Mouse (Mus musculus) liver, embryonic 12.5 days (tissue): ENCODE data around the gene Gm5148. TPM values are rescaled to one million over a fixed set of nuclear protein-coding genes. Genes with fewer than 3 reads are reported as not detected.

Source experiments
- ATAC-seq: fragments of 200-750 bp; cut with Nextera tagmentation; 2 replicates; pipeline ENCODE4 v1.8.0; 2017; ENCODE audit warnings: moderate number of reproducible peaks, mild to moderate bottlenecking, moderate library complexity
- H3K27ac ChIP-seq: fragments of 300-500 bp; sonication (generic); 2 replicates; pipeline ENCODE4 v1.5.1; 2016; ENCODE audit warnings: mild to moderate bottlenecking
- H3K27me3 ChIP-seq: fragments of 300-500 bp; sonication (generic); replicated peaks from 2 replicates; pipeline ENCODE4 v1.6.1; 2016; ENCODE audit warnings: mild to moderate bottlenecking, moderate library complexity
- H3K36me3 ChIP-seq: fragments of 300-500 bp; sonication (generic); 2 replicates; pipeline ENCODE4 v1.6.1; 2016; ENCODE audit warnings: mild to moderate bottlenecking, moderate library complexity
- H3K4me1 ChIP-seq: fragments of 300-500 bp; sonication (generic); 2 replicates; pipeline ENCODE4 v1.6.1; 2016
- H3K4me2 ChIP-seq: fragments of 300-500 bp; sonication (generic); 2 replicates; pipeline ENCODE4 v1.6.1; 2016; ENCODE audit warnings: mild to moderate bottlenecking, moderate library complexity
- H3K4me3 ChIP-seq: fragments of 300-500 bp; sonication (generic); 2 replicates; pipeline ENCODE4 v1.5.1; 2016; ENCODE audit warnings: mild to moderate bottlenecking, moderate library complexity
- H3K9ac ChIP-seq: fragments of 300-500 bp; sonication (generic); 2 replicates; pipeline ENCODE4 v1.6.1; 2016; ENCODE audit warnings: mild to moderate bottlenecking, moderate library complexity
- H3K9me3 ChIP-seq: fragments of 300-500 bp; sonication (generic); replicated peaks from 2 replicates; pipeline ENCODE4 v1.6.1; 2016; ENCODE audit warnings: mild to moderate bottlenecking, moderate library complexity
- WGBS: fragments of 180-500 bp; shearing (Covaris S2); methylation state at CpG from one replicate; pipeline ENCODE4 v1.1.7; 2016; ENCODE audit not compliant: insufficient replicate concordance; 5-methylcytosine and 5-hydroxymethylcytosine counted together
- polyA plus RNA-seq: library from polyadenylated mRNA; unstranded; fragments of >200 nt; fragmentation: Nextera tagmentation; extraction: Ambion mirVana; gene quantifications from 2 replicates; pipeline ENCODE4 v1.2.1, GENCODE M21; 2016

Gm5148 gene
- polyA plus RNA-seq: 2.7 and 3.1 TPM in 2 replicates

GRCm38 (mm10) chr3:37724171-37724804 lies at the start of gene Gm5148:
Gene Gm5148, minus strand, starts transcription at chr3:37724490.
- Histone ChIP-seq H3K4me2 (peak within 1 kb of the TSS; percentile 60), H3K27me3 (peaks cover 63% of the 10 kb centered on the region), H3K4me3 (peak within 1 kb of the TSS; percentile 35), H3K4me1 (peaks cover 32% of the 10 kb centered on the region), H3K36me3 (no peaks in the 10 kb centered on the region), H3K27ac (peak within 1 kb of the TSS; percentile 21; the same call in 1 of the 2 replicates), H3K9me3 (no peaks in the 10 kb centered on the region), H3K9ac (peak within 1 kb of the TSS; percentile 15; the same call in 1 of the 2 replicates)
- ATAC-seq: peak; percentile 25; the same call in 1 of the 2 replicates
- 5% methylated on average over 24 of the region's 24 CpGs for WGBS

DNA sequence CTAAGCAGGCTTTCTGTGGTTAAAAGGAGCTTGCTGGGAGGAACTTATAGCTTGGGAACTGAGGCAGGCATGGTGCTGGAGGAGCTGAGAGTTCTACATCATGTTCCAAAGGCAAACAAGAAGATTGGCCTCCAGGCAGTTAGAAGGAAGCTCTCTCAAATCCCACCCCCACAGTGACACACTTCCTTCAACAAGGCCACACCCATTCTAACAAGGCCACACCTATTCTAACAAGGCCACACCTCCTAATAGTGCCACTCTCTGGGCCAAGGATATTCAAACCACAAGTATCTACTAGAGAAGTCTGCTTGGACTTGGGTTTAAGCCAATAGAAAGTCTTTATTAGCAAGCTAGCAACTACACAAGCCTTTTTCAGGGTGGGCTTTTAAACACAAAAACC lies 46.7 kb upstream of the Gm5148 start:
- Histone ChIP-seq H3K4me2 (no peak overlapping the region), H3K27ac (no peak overlapping the region), H3K9me3 (no peaks in the 10 kb centered on the region), H3K27me3 (0 out of 2 replicates have a peak, but pooled peaks cover 6% of the 10 kb centered on the region), H3K9ac (no peak overlapping the region), H3K4me3 (no peak overlapping the region), H3K36me3 (no peaks in the 10 kb centered on the region), H3K4me1 (peaks cover 21% of the 10 kb centered on the region; the same call in 1 of the 2 replicates)
- no peak for ATAC-seq

GRCm38 (mm10) chr3:37769268-37769756 lies 45.0 kb upstream of the Gm5148 start:
- peaks cover 25% of the 10 kb centered on the region for H3K4me1 ChIP-seq
- 15% methylated on average over 5 of the region's 5 CpGs for WGBS
- peak overlapping the region; percentile 42; the same call in 1 of the 2 replicates for H3K27ac ChIP-seq
- no peaks in the 10 kb centered on the region for H3K36me3 ChIP-seq
- ATAC-seq: no peak
- no peaks in the 10 kb centered on the region for H3K9me3 ChIP-seq
- H3K4me3 ChIP-seq: no peak overlapping the region
- no peak overlapping the region for H3K9ac ChIP-seq
- H3K4me2 ChIP-seq: no peak overlapping the region; the same call in 1 of the 2 replicates
- H3K27me3 ChIP-seq: no peaks in the 10 kb centered on the region

GRCm38 (mm10) chr3:37767147-37768015 lies 43.1 kb upstream of the Gm5148 start:
- H3K36me3 ChIP-seq: no peaks in the 10 kb centered on the region
- H3K9me3 ChIP-seq: no peaks in the 10 kb centered on the region
- no peak overlapping the region for H3K27ac ChIP-seq
- H3K27me3 ChIP-seq: no peaks in the 10 kb centered on the region
- H3K4me1 ChIP-seq: peaks cover 25% of the 10 kb centered on the region
- H3K4me2 ChIP-seq: no peak overlapping the region
- no peak for ATAC-seq
- H3K9ac ChIP-seq: no peak overlapping the region
- 64% methylated on average over 12 of the region's 12 CpGs for WGBS
- H3K4me3 ChIP-seq: no peak overlapping the region

- Histone ChIP-seq H3K9ac (no peak overlapping the region), H3K4me1 (peaks cover 32% of the 10 kb centered on the region), H3K4me2 (no peak overlapping the region), H3K27me3 (no peaks in the 10 kb centered on the region), H3K36me3 (no peaks in the 10 kb centered on the region), H3K4me3 (no peak overlapping the region), H3K27ac (no peak overlapping the region), H3K9me3 (no peaks in the 10 kb centered on the region)
- 66% methylated on average over 4 of the region's 4 CpGs for WGBS
- no peak for ATAC-seq
These were observed 42.3 kb upstream of the Gm5148 start for GRCm38 (mm10) chr3:37766628-37767027.

DNA sequence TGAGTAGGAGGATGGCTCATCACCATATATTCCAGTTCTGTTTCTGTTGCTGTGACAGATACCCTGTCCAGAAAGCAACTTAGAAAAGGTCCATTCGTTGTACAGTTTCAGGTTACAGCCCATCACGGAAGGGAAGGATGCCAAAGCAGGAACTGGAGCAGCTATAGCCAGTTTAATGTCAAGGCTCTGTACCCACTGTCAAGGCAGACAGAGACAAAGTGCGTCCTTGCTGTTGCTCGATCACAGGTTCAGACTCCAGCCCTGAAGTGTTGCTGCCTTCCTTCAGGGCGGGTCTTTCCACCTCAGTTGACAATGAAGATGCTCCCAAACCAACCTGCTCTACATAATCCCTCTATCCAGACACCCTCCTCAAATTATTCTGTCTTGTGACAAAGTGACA lies 41.7 kb upstream of the Gm5148 start:
- no peak overlapping the region for H3K4me3 ChIP-seq
- H3K4me2 ChIP-seq: no peak overlapping the region
- WGBS: 67% methylated on average over 5 of the region's 5 CpGs
- no peaks in the 10 kb centered on the region for H3K36me3 ChIP-seq
- no peak for ATAC-seq
- no peak overlapping the region for H3K27ac ChIP-seq
- H3K9me3 ChIP-seq: no peaks in the 10 kb centered on the region
- H3K4me1 ChIP-seq: peaks cover 37% of the 10 kb centered on the region
- no peak overlapping the region for H3K9ac ChIP-seq
- no peaks in the 10 kb centered on the region for H3K27me3 ChIP-seq

DNA sequence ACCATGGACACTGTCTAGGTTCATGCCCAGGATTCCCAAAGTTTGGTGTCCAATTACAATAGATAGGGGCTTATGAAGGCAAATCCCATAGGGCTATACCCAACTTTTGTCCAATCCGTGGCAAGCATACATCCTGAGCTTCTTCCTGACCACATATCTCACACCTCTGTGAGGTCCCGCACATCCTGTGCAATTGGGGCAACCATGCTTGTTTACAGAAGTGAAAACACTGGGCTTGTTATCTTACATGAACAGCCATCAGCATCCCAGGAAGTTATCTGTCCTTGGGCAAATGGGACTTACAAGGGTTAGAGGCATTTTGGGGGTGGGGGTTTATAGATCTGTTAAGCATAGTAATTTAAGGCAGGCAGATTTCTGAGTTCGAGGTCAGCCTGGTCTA lies 41.0 kb upstream of the Gm5148 start:
- Histone ChIP-seq H3K4me1 (peaks cover 35% of the 10 kb centered on the region), H3K4me2 (no peak overlapping the region), H3K4me3 (no peak overlapping the region), H3K9me3 (no peaks in the 10 kb centered on the region), H3K9ac (no peak overlapping the region), H3K36me3 (no peaks in the 10 kb centered on the region), H3K27ac (no peak overlapping the region), H3K27me3 (no peaks in the 10 kb centered on the region)
- WGBS: 40% methylated on average over 3 of the region's 3 CpGs
- ATAC-seq: 0 out of 2 replicates have a peak, but pooled peaks have one; percentile 35

DNA sequence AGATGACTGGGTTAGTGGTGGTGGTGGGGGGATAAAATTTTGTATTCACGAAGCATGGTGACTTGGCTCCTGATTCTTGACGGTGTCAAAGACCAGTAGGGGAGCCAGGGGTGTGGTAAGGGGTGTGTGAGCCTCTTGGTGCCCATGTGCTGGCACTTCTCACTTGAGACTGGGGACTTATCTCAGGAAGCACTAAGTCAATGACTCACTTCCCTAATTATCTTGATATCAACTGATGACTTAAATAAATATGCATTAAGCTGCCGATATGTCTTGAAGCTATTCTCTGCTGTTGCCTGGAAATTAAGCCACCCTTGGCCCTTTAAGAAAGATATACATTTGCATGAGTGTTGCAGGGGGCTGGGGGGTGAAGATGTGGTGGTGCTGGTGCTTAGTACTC lies 38.0 kb upstream of the Gm5148 start:
- Histone ChIP-seq H3K4me3 (no peak overlapping the region), H3K9ac (no peak overlapping the region), H3K4me2 (no peak overlapping the region), H3K27ac (no peak overlapping the region), H3K36me3 (no peaks in the 10 kb centered on the region), H3K27me3 (no peaks in the 10 kb centered on the region), H3K4me1 (peaks cover 43% of the 10 kb centered on the region), H3K9me3 (no peaks in the 10 kb centered on the region)
- 26% methylated on average over 3 of the region's 3 CpGs for WGBS
- ATAC-seq: no peak

GRCm38 (mm10) chr3:37761741-37762140 lies 37.5 kb upstream of the Gm5148 start:
- Histone ChIP-seq H3K36me3 (no peaks in the 10 kb centered on the region), H3K4me3 (no peak overlapping the region), H3K9me3 (no peaks in the 10 kb centered on the region), H3K27me3 (no peaks in the 10 kb centered on the region), H3K4me2 (no peak overlapping the region), H3K4me1 (peaks cover 49% of the 10 kb centered on the region), H3K9ac (no peak overlapping the region), H3K27ac (no peak overlapping the region)
- WGBS: 40% methylated on average over 5 of the region's 5 CpGs
- no peak for ATAC-seq

DNA sequence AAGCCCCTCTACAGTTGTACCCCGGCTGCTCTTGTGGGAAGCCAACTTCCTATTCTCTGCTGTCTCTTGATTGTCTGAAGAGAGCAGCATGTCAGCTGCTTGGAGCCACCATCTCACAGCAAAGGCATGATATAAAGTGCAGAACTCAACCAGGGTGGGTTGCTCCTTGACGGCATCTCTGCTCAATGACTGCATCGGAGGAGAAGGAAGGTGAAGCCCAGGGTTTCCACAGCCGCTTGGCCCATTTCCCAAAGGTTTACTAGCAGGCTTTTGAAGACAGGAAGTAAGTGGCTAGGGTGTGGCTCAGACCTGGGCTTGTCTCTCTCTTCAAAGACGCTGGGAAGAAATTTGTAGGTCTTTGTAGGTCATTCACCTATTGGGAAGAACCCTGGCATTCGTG lies 36.6 kb upstream of the Gm5148 start:
- H3K4me3 ChIP-seq: no peak overlapping the region
- H3K9me3 ChIP-seq: no peaks in the 10 kb centered on the region
- WGBS: 27% methylated on average over 6 of the region's 6 CpGs
- H3K36me3 ChIP-seq: no peaks in the 10 kb centered on the region
- no peak overlapping the region for H3K9ac ChIP-seq
- peak overlapping the region; percentile 4; the same call in 1 of the 2 replicates for H3K4me2 ChIP-seq
- H3K4me1 ChIP-seq: peaks cover 52% of the 10 kb centered on the region
- ATAC-seq: no peak
- no peaks in the 10 kb centered on the region for H3K27me3 ChIP-seq
- no peak overlapping the region for H3K27ac ChIP-seq

DNA sequence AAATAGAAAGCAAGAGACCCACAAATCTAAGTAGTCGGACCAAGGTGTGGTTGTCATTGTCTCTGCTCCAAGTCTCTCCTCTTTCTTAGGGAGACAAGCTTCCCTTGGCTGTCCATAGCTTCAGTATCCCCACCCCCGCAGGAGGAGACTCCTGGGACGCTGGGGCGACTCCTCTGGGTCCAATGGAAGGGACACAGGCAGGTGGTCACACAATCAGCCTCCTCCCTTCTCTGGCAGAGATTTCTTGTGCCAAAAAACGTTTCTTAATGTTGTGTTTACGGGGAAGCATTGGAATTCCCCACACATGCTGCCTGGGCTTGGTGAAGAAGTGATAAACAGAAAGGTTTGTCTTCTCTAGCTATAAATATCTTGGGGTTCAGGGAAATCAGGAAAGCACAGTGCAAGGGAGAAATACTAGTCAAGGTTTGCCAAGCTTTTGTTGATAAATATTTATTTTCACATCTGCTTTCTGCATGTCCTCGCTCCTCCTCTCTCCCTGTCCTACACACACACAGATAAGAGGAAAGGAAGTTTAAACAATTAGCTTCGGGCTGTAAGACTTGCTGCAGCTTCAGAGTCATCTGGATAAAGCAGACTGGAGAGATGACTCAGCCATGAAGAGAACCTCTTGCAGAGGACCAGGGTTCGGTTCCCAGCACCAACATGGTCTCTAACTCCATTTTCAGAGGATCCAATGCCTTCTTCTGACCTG lies 34.5 kb upstream of the Gm5148 start:
- Histone ChIP-seq H3K36me3 (no peaks in the 10 kb centered on the region), H3K27me3 (no peaks in the 10 kb centered on the region), H3K4me2 (peak overlapping the region; percentile 52), H3K4me3 (0 out of 2 replicates have a peak overlapping the region, but pooled peaks have one; percentile 14), H3K4me1 (peaks cover 56% of the 10 kb centered on the region), H3K9ac (0 out of 2 replicates have a peak overlapping the region, but pooled peaks have one; percentile 22), H3K9me3 (no peaks in the 10 kb centered on the region), H3K27ac (peak overlapping the region; percentile 48)
- 23% methylated on average over 9 of the region's 9 CpGs for WGBS
- ATAC-seq: no peak
